Mouse (Mus musculus): ENCODE data around the gene Kcnmb4.

- no peak for TF ChIP-seq GATA2 (IDR thresholded peaks at IDR 0.05; ENCODE audit: borderline replicate concordance, low read depth, low read length)
- TF ChIP-seq CTCF (IDR thresholded peaks at IDR 0.05; ENCODE audit: low read depth, low read length): no peak
- no peak for TF ChIP-seq GATA1 (IDR thresholded peaks at IDR 0.05; ENCODE audit: borderline replicate concordance, low read length)
- TF ChIP-seq TAL1 (conservative IDR thresholded peaks at IDR 0.05; ENCODE audit: low read depth, low read length): no peak
These were observed 7.3 kb upstream of the Kcnmb4 start for GRCm38 (mm10) chr10:116480988-116481387.

Measured in G1E (cell line).